9 mouse cellular contexts compared by ENCODE assay signal in the genomic region with DNA sequence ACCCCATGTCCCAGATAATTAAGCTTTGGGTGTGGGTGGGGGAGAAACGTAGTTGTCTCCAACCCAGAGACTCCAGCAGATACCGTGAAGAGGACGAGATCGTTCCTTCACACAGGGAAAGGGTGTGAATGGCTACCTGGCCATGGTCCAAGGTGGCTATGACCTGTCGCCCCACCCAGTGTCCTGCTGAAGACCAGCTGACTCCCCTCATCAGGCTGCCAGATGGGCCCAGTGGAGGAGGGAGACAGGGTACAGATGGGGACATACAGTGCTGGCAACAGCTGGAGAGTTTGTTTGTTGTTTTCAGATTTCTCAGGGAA. TPM values are rescaled to one million over a fixed set of nuclear protein-coding genes. Genes with fewer than 3 reads are reported as not detected.
A peak's percentile ranks its signal among the peaks of the same experiment; 100 is the strongest.
DNase-seq lines count a peak whose midpoint lies in the region; ATAC-seq lines count a peak whose summit lies in the region.
"Had no signal": no experiment of that assay in that cellular context is flagged by ENCODE, and none has a peak within 500 bp of the region (broad histone marks: within the 10 kb centered on the region; RNA-seq: fewer than 3 reads in every experiment).

No protein-coding gene starts in this region.

- WGBS in heart, embryonic 13.5 days = 61% methylated on average over 5 of the region's 5 CpGs
- 96% methylated on average over 5 of the region's 5 CpGs for WGBS in forebrain, embryonic 11.5 days
- 90% methylated on average over 5 of the region's 5 CpGs for WGBS in neural tube, embryonic 12.5 days

- H3K4me1 ChIP-seq in heart, embryonic 13.5 days = peaks cover 27% of the 10 kb centered on the region
- peaks cover 9% of the 10 kb centered on the region; the same call in 1 of the 2 replicates for H3K4me1 ChIP-seq in forebrain, embryonic 11.5 days (replicated peaks; ENCODE audit: control insufficient read depth, insufficient read depth, low read length)
- peaks cover 13% of the 10 kb centered on the region for H3K4me1 ChIP-seq in neural tube, embryonic 12.5 days

- no peaks in the 10 kb centered on the region for H3K9me3 ChIP-seq in heart, embryonic 13.5 days
- H3K9me3 ChIP-seq in forebrain, embryonic 11.5 days (ENCODE audit: control insufficient read depth, low read length) = no peaks in the 10 kb centered on the region
- no peaks in the 10 kb centered on the region for H3K9me3 ChIP-seq in neural tube, embryonic 12.5 days

- H3K27me3 ChIP-seq in heart, embryonic 13.5 days (replicated peaks) = no peaks in the 10 kb centered on the region
- no peaks in the 10 kb centered on the region for H3K27me3 ChIP-seq in forebrain, embryonic 11.5 days (ENCODE audit: control insufficient read depth, insufficient read depth, low read length)
- H3K27me3 ChIP-seq in neural tube, embryonic 12.5 days (replicated peaks) = no peaks in the 10 kb centered on the region

- ATAC-seq in heart, embryonic 13.5 days (ENCODE audit: extremely low read depth, insufficient number of reproducible peaks, low FRiP score, low TSS enrichment) = no peak
- 0 out of 2 replicates have a peak, but pooled peaks have one; percentile 16 for ATAC-seq in forebrain, embryonic 11.5 days (replicated peaks; ENCODE audit: low FRiP score)
- ATAC-seq in neural tube, embryonic 12.5 days (ENCODE audit: low FRiP score, low read depth) = 0 out of 2 replicates have a peak, but pooled peaks have one; percentile 6

- H3K4me3 ChIP-seq in heart, embryonic 13.5 days = peak overlapping the region; percentile 82
- no peak overlapping the region for H3K4me3 ChIP-seq in forebrain, embryonic 11.5 days (ENCODE audit: low read depth, low read length)
- no peak overlapping the region for H3K4me3 ChIP-seq in neural tube, embryonic 12.5 days

- H3K4me2 ChIP-seq in heart, embryonic 13.5 days = peak overlapping the region; percentile 97
- peak overlapping the region; percentile 85; the same call in 1 of the 2 replicates for H3K4me2 ChIP-seq in forebrain, embryonic 11.5 days (ENCODE audit: low read depth, low read length, severe bottlenecking)
- H3K4me2 ChIP-seq in neural tube, embryonic 12.5 days (replicated peaks) = peak overlapping the region; percentile 95

- peaks cover 10% of the 10 kb centered on the region for H3K36me3 ChIP-seq in heart, embryonic 13.5 days
- peaks cover 5% of the 10 kb centered on the region; the same call in 1 of the 2 replicates for H3K36me3 ChIP-seq in forebrain, embryonic 11.5 days (ENCODE audit: control insufficient read depth, insufficient read depth, low read length)
- H3K36me3 ChIP-seq in neural tube, embryonic 12.5 days = peaks cover 14% of the 10 kb centered on the region

- DNase-seq in heart, postnatal 4 days = no peak
- no peak for DNase-seq in forebrain, embryonic 11.5 days (ENCODE audit: low spot score)
- peak; percentile 25 to 27 for DNase-seq in kidney, postnatal 4 days
- no peak for DNase-seq in thymus, postnatal 25 days
- DNase-seq in right cerebral cortex, postnatal 4 days = no peak
- DNase-seq in right cerebral cortex, adult 2 months (ENCODE audit: low spot score in 2 of 2) = no peak

- peak overlapping the region; percentile 50; the same call in 1 of the 2 replicates for H3K9ac ChIP-seq in heart, embryonic 13.5 days
- H3K9ac ChIP-seq in forebrain, embryonic 11.5 days (ENCODE audit: low read length) = no peak overlapping the region
- H3K9ac ChIP-seq in neural tube, embryonic 12.5 days = 0 out of 2 replicates have a peak overlapping the region, but pooled peaks have one; percentile 73

- no peak overlapping the region for H3K27ac ChIP-seq in heart, embryonic 13.5 days (replicated peaks)
- H3K27ac ChIP-seq in forebrain, embryonic 11.5 days (ENCODE audit: low read depth, low read length) = no peak overlapping the region
- H3K27ac ChIP-seq in neural tube, embryonic 12.5 days = no peak overlapping the region

RNA-seq across cellular contexts. Expression of gene 4930432K21Rik, which starts 0.7 kb away (rescaled TPM):
- 0.82 and 0.88 TPM in 2 replicates for polyA plus RNA-seq in heart, embryonic 13.5 days (2015; fragmentation: Nextera tagmentation; extraction: Ambion mirVana)
- total RNA-seq in heart, postnatal 4 days (2021) = under 1 TPM; 0.38 to 0.60 TPM
- polyA plus RNA-seq in forebrain, embryonic 11.5 days (2014; fragmentation: Nextera tagmentation; extraction: Ambion mirVana) = 1.2 and 1.5 TPM in 2 replicates
- polyA plus RNA-seq in neural tube, embryonic 12.5 days (2016; fragmentation: Nextera tagmentation; extraction: Ambion mirVana) = 1.9 and 2.0 TPM in 2 replicates

RNA-seq across cellular contexts. Expression of gene Cc2d1a, which starts 0.8 kb away (rescaled TPM):
- 14.5 and 15.3 TPM in 2 replicates for polyA plus RNA-seq in heart, embryonic 13.5 days (2015; fragmentation: Nextera tagmentation; extraction: Ambion mirVana)
- 10 to 100 TPM; 12.6 to 15.6 TPM for total RNA-seq in heart, postnatal 4 days (2021)
- 16.0 and 17.1 TPM in 2 replicates for polyA plus RNA-seq in forebrain, embryonic 11.5 days (2014; fragmentation: Nextera tagmentation; extraction: Ambion mirVana)
- polyA plus RNA-seq in neural tube, embryonic 12.5 days (2016; fragmentation: Nextera tagmentation; extraction: Ambion mirVana) = 16.9 and 18.0 TPM in 2 replicates

RNA-seq across cellular contexts. Expression of gene Podnl1, which starts 22.7 kb away (rescaled TPM):
- 0.06 and 0.12 TPM in 2 replicates for polyA plus RNA-seq in heart, embryonic 13.5 days (2015; fragmentation: Nextera tagmentation; extraction: Ambion mirVana)
- not detected for total RNA-seq in heart, postnatal 4 days (2021)
- 0.17 and 0.21 TPM in 2 replicates for polyA plus RNA-seq in forebrain, embryonic 11.5 days (2014; fragmentation: Nextera tagmentation; extraction: Ambion mirVana)
- 0.28 and 0.37 TPM in 2 replicates for polyA plus RNA-seq in neural tube, embryonic 12.5 days (2016; fragmentation: Nextera tagmentation; extraction: Ambion mirVana)

RNA-seq across cellular contexts. Expression of gene Nanos3, which starts 36.5 kb away (rescaled TPM):
- polyA plus RNA-seq in heart, embryonic 13.5 days (2015; fragmentation: Nextera tagmentation; extraction: Ambion mirVana) = 1.9 and 2.8 TPM in 2 replicates
- total RNA-seq in heart, postnatal 4 days (2021) = 1 to 10 TPM; 3.6 to 4.3 TPM
- 2.9 and 5.0 TPM in 2 replicates for polyA plus RNA-seq in forebrain, embryonic 11.5 days (2014; fragmentation: Nextera tagmentation; extraction: Ambion mirVana)
- polyA plus RNA-seq in neural tube, embryonic 12.5 days (2016; fragmentation: Nextera tagmentation; extraction: Ambion mirVana) = 5.3 and 6.3 TPM in 2 replicates
- total RNA-seq: CH12.LX had no signal

RNA-seq across cellular contexts. Expression of gene Dcaf15, which starts 43.9 kb away (rescaled TPM):
- polyA plus RNA-seq in heart, embryonic 13.5 days (2015; fragmentation: Nextera tagmentation; extraction: Ambion mirVana) = 7.6 TPM in 2 replicates
- total RNA-seq in heart, postnatal 4 days (2021) = 10 to 100 TPM; 19.7 to 20.5 TPM
- 14.4 and 14.5 TPM in 2 replicates for polyA plus RNA-seq in forebrain, embryonic 11.5 days (2014; fragmentation: Nextera tagmentation; extraction: Ambion mirVana)
- polyA plus RNA-seq in neural tube, embryonic 12.5 days (2016; fragmentation: Nextera tagmentation; extraction: Ambion mirVana) = 18.0 and 19.6 TPM in 2 replicates

Comparison
In these comparisons a context has a peak if more than half of its experiments do, and no peak if none do; other contexts are left out.
1. DNase-seq: peak in kidney, postnatal 4 days (2 of 2); none in heart, postnatal 4 days (single experiment), forebrain, embryonic 11.5 days (single experiment), thymus, postnatal 25 days (single experiment), right cerebral cortex, postnatal 4 days (single experiment) and right cerebral cortex, adult 2 months (0 of 2).
2. Peak in every context shown above with its lines, with median percentiles within 50 percentile points of each other: H3K4me2 ChIP-seq.